Mouse (Mus musculus) hematopoietic stem cell, adult 5-6 weeks (primary cell): ENCODE data around the gene Hunk. TPM values are rescaled to one million over a fixed set of nuclear protein-coding genes. Genes with fewer than 3 reads are reported as not detected.

Experiments
- ATAC-seq, 2 experiments: fragments of 125-278 bp in 1 of 2; replicated peaks in 1 of 2; 2 replicates each; pipeline ENCODE4 v1.8.0; 2016 to 2017; ENCODE audit warnings: inconsistent platforms in 2 of 2, mild to moderate bottlenecking in 2 of 2, moderate number of reproducible peaks in 2 of 2, low read depth in 1 of 2, moderate TSS enrichment in 1 of 2; ENCODE audit not compliant: low FRiP score in 2 of 2, poor library complexity in 2 of 2, severe bottlenecking in 2 of 2, insufficient read depth in 1 of 2, low TSS enrichment in 1 of 2
- total RNA-seq: library from RNA; stranded (forward); fragments of 172-1452, 232-1000 nt; gene quantifications from 2 replicates; pipeline ENCODE4 v1.2.3, GENCODE M21; 2017

The Hunk gene
- total RNA-seq, 1 experiment from 2014 or later, result not detected

- no peak for ATAC-seq
Observed at GRCm38 (mm10) chr16:90465154-90465553, 79.3 kb downstream of the Hunk start.

GRCm38 (mm10) chr16:90468286-90468685 lies 82.5 kb downstream of the Hunk start:
- ATAC-seq, result no peak

DNA sequence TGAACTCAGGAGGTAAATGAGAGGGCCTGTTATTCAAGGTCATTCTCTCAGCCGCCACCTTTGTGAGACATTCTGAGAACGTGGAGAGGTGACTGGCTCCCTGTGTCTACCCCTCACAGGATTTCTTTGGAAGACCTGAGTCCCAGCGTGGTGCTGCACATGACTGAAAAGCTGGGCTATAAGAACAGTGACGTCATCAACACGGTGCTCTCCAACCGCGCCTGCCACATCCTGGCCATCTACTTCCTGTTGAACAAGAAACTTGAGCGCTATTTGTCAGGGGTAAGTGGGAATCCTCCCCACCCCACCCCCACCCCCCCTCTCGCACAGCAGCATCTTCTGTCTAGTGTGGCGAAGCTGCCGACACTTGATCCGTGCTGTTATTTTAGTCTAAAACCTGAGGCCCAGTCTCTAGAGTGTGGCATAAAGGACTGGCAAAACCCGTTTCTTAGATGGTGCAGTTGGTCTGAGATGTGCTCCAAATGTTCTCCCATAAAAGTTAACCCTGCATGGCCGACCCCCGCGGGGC lies 90.0 kb downstream of the Hunk start:
- ATAC-seq, result peak; percentile 76 to 85

DNA sequence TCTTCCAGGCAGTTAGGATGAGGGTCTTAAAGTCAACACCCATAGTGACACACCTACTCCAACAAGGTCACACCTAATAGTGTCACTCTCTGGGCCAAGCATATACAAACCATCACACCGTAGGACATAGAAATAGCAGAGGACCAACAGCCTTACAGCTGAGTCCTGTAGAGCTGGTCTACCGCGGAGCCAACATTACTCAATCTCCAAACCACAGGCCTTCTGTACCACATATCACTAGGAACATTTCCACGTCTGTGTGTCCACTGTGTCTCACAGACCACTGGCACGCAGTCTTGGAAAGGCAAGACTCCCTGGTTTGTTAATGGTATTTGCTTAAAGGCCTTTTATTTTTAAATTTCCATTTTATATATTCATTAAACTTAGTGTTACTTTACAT lies 95.8 kb downstream of the Hunk start:
- ATAC-seq, result no peak

DNA sequence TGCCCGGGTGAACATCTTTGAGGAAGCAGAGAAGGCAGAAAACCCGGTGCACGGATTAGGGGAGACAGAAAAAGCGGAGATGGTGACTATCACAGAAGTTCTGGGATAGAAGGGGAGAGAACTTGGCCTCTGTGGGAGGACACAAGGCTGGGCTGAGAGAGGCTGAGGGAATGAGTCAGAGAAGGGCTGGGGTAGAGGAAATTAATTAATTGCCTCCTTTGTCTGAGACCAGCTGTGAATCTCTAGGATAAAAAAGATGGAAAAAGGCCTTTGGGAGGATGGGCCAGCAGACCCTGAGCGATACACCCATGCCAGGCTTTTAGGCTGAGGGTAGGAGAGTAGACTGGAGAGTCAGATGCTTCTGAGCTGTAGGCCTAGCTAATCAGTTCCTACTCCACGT lies 97.5 kb downstream of the Hunk start:
- ATAC-seq, result no peak

DNA sequence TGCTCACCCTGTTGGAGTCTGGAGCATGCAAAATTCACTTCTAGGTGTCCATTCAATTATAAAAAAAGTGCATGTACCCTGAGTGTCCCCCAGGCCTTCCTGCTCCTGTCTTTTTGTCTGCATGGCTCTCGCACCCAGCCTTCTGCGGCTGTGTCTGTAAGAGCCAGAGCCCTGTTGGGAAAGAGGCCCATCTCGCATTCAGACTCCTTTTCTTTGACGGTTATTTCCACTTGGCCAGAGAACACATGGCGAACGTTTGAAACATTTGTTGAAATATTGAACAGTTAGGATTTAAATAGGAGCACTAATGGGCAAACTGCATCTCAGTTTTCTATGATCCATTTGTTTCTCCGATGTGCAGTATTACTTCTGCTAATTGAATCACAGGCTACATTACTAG lies 99.3 kb downstream of the Hunk start:
- ATAC-seq, result no peak

- no peak for ATAC-seq
Observed at GRCm38 (mm10) chr16:90485599-90485998, 99.8 kb downstream of the Hunk start.

- no peak for ATAC-seq
Observed at GRCm38 (mm10) chr16:90490066-90490465, 104.3 kb downstream of the Hunk start.

- ATAC-seq, result no peak
Observed at GRCm38 (mm10) chr16:90491898-90492499, 106.2 kb downstream of the Hunk start.

DNA sequence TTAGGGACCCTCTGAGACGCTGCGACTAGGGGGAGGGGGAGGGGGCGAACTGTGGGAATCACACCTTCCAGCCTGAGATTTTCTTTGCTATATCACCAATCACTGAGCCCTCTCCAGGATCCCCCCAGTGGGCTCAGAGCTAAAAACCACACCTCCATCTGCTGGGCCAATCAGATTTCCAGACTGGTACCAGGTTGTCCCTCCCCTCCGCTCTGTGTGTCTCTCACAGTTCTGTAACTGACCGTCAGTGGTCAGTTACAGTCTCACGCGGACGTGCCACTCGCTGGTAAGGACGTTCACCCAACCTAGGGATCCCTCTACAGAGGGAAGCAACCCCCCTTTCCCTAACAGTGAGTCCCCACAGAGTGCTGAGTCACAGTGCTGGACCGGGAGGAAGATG lies 111.1 kb downstream of the Hunk start:
- no peak for ATAC-seq

DNA sequence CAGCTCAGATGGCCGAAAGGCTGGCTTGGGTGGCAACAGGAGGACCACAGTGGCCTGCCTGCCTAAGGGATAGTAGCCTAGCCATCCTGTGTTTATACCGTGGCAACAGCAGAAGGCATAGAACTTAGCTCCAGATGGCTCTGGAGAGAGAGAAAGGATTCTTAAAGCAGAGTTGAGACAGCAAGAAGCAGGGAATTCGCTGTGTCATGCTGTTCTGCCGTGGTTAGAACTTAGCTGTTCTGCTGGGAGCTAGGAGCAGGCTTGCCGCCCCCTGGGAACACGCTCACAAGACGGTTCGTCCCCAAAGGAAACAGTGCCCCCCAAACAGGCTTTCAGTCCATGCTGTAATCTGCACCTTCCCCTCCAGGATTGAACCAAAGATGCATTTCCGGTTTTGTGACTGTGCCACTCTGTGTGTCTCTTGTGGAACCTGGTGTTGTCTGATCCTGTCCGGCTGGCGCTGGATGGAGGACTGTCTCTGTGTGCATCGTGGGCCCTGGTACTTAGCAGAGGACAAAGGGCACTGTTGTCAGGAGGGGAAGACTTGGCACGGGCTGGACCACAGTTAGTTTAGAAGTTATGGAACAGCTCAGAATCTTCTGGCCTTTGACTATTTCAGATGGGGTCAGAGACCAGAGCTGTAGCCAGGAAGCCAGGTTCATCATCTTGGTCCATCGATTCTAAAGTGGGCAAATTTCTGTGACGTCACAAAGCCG lies 112.1 kb downstream of the Hunk start:
- ATAC-seq, result 0 out of 4 replicates have a peak, but pooled peaks of 1 of the 2 experiments have one; percentile 37

DNA sequence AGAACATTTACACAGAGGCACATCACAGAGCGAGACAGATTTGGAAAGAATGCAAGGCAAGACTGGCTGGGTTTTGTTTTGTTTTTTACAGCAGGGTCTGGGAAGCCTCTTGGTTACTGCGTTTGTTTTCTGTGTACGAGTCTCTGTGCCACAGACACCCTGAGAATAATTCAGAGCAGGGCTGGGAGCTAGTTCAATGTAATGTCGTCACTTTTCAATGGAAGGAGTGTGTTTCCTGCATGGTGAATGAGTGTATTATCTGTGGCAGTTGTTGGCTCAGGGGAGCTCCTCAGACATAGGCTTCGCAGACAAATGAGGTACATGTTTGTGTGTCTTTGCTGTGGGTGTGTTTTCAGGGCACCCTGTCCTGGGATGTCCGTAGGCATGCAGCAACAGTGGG lies 115.0 kb downstream of the Hunk start:
- no peak for ATAC-seq

DNA sequence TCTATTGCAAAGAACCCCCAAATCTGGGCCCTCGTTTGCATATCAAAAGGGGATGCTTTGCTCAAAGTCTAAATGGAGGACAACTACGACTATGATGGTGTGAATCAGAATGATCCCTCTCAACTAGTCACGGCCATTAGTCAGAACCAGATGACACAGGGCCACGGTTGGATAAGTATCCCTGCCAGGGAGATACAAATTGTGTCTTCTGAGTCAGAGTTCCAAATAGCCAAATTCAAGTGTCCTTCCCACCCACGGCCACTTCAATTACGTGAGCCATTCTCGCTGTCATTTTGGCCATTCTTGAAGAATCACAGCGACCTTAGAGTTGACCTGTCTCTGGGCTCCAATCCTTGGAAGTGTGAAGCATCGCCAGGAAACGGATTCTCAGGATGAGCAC lies 119.4 kb downstream of the Hunk start:
- no peak for ATAC-seq

DNA sequence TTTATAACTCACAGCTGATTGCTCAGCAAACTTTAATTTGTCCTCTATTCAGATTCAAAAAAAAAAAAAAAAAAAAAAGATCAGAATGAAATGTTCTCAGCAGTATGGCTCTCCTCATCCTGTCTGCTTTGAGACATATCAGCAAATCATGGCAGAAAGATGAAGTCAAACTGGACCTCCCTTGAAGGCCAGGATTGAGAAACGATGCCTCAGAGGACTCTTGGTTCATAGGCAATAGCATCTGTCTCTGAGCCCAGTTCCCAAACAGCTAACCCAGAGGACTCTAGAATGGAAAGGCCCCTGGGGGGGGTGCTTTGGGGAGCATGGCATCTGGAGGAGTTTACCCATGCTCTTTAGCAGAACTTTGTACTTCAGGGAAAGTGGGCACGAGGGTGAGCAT lies 119.9 kb downstream of the Hunk start:
- no peak for ATAC-seq

DNA sequence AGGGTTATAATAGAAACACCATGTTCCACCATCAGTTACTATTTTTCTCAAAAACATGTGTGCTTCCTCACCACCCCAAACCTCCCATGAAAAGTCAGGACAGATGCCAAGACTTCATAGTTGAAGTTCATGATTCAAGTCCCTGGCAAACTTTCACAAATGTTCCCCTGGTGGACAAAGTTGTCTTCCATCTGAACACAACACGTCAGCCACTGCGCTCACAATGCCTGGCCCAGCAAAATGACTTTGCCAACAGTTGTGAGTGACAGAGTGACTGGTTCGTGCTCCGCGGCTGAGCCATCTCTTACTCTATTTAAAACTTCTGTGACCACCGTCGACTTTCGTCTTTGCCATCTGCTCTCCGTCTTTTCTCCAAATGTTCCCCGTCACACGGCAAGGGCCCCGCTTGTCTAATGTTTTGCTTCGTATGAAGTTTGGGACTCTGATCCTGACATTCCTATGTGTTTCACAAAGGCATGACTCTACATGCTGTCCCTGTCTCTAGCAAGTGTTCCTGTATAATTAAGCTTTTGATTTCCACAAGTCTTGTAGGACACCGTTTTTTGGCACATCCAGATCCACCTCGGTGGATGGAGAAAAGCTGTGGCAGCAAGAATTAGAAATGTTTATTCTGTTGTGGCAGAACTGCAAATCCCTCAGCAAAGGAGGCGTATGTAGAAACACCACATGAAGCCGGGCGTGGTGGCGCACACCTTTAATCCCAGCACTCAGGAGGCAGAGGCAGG lies 125.9 kb downstream of the Hunk start:
- ATAC-seq, result no peak

GRCm38 (mm10) chr16:90517041-90517440 lies 131.2 kb downstream of the Hunk start:
- no peak for ATAC-seq

GRCm38 (mm10) chr16:90518232-90518631 lies 132.4 kb downstream of the Hunk start:
- no peak for ATAC-seq

DNA sequence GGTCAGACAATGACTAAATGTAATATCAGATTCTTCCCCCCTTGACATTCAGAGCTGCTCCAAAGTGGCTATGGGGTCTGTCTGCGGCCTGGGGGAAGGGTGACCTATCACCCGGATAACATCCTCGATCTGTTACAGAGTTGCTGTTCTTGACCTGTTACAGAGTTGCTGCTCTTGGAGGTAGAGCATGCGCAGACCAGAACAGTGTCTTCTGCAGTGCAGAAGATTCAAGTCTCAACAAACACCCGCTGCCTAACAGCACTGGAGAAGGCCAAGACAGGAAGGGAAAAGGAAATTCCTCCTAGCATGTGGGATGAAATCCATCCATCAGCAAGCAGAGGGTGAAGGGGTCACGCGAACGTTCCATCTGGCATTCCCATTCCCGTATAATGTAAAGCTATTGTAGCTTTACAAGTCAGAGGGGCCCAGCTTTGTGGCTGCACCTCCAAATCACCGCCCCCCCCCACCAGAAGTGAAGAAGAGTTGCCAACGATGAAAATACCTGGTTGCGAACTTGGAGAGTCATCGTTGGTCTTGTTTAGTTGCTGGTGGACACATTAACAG lies 133.0 kb downstream of the Hunk start:
- ATAC-seq, result no peak
